Mouse (Mus musculus): ENCODE data around the gene Mlx. TPM values are rescaled to one million over a fixed set of nuclear protein-coding genes. Genes with fewer than 3 reads are reported as not detected.

The Mlx gene
- polyA plus RNA-seq, 1 experiment = 22.4 TPM

DNA sequence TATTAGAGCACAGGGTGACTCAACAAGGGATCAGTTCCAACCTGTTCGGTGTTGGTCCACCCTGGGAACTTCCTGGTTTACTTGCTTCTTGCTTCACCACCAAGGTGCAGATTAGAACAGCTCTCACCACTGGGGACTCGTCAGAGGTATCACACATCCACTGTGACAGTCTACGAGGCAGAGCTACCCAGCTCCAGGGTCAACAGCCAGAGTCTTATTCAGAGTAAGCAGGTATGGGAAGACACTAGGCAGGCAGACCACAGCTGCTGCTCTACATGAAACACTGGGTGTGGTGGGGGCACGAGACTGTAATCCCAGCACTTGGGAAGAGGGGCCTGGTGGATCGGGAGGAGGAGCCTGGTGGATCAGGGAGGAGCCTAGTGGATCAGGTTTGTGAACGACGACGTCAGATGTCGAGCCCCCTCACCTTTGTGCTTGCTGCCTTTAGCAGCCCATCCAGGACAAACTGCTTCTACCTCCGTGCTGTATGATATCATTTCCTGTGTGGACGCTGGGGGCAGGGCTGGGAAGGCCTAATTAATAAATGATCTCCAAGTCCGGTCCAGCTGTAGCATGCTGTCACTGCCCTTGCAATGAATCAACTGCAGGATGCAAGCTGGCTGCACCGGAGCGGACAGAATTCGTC, 51.6 kb downstream of the Mlx start:
- TF ChIP-seq GATA1 (IDR thresholded peaks at IDR 0.05; ENCODE audit: low read length) = no peak

- no peak for TF ChIP-seq GATA1 (IDR thresholded peaks at IDR 0.05; ENCODE audit: low read length)
These were observed 53.2 kb downstream of the Mlx start for GRCm38 (mm10) chr11:101140164-101140819.

- no peak for TF ChIP-seq GATA1 (IDR thresholded peaks at IDR 0.05; ENCODE audit: low read length)
These were observed 54.0 kb downstream of the Mlx start for GRCm38 (mm10) chr11:101141088-101141487.

Other genes with a start within 250 kb of the Mlx start
- 31.6 and 31.7 TPM in 2 replicates for gene Stat5b, start 236.6 kb upstream of the Mlx start, polyA plus RNA-seq (2012)
- 23.3 and 27.0 TPM in 2 replicates for gene Stat5a, start 227.9 kb upstream of the Mlx start, polyA plus RNA-seq (2012)
- gene Stat3, start 147.7 kb upstream of the Mlx start, polyA plus RNA-seq (2012) = 10.6 and 22.4 TPM in 2 replicates
- gene Cavin1, start 116.4 kb upstream of the Mlx start, polyA plus RNA-seq (2012) = 0.93 and 1.4 TPM in 2 replicates
- 50.3 and 55.2 TPM in 2 replicates for gene Atp6v0a1, start 77.8 kb upstream of the Mlx start, polyA plus RNA-seq (2012)
- gene Naglu, start 17.3 kb upstream of the Mlx start, polyA plus RNA-seq (2012) = 3.7 and 8.6 TPM in 2 replicates
- gene Hsd17b1, start 8.9 kb upstream of the Mlx start, polyA plus RNA-seq (2012) = 0.06 and 0.09 TPM in 2 replicates
- 39.5 and 44.5 TPM in 2 replicates for gene Coasy, start 4.7 kb upstream of the Mlx start, polyA plus RNA-seq (2012)
- 27.1 and 30.8 TPM in 2 replicates for gene Psmc3ip, start 8.2 kb downstream of the Mlx start, polyA plus RNA-seq (2012)
- 11.0 and 12.6 TPM in 2 replicates for gene Retreg3, start 32.6 kb downstream of the Mlx start, polyA plus RNA-seq (2012)
- gene Tubg1, start 32.7 kb downstream of the Mlx start, polyA plus RNA-seq (2012) = 107 and 114 TPM in 2 replicates
- gene Tubg2, start 68.6 kb downstream of the Mlx start, polyA plus RNA-seq (2012) = not detected in 2 replicates
- 0.01 and 0.02 TPM in 2 replicates for gene Cntnap1, start 83.2 kb downstream of the Mlx start, polyA plus RNA-seq (2012)
- 2.3 and 2.8 TPM in 2 replicates for gene Plekhh3, start 84.1 kb downstream of the Mlx start, polyA plus RNA-seq (2012)
- gene Ccr10, start 88.2 kb downstream of the Mlx start, polyA plus RNA-seq (2012) = not detected in 2 replicates
- gene Ezh1, start 139.2 kb downstream of the Mlx start, polyA plus RNA-seq (2012) = 1.3 and 3.6 TPM in 2 replicates
- 0.08 TPM in 1 of 2 replicates, not detected in the other for gene Ramp2, start 158.8 kb downstream of the Mlx start, polyA plus RNA-seq (2012)
- 122 and 174 TPM in 2 replicates for gene Vps25, start 166.4 kb downstream of the Mlx start, polyA plus RNA-seq (2012)
- gene Wnk4, start 173.3 kb downstream of the Mlx start, polyA plus RNA-seq (2012) = 60.9 and 68.4 TPM in 2 replicates
- 0.06 TPM in 2 replicates for gene Cntd1, start 191.7 kb downstream of the Mlx start, polyA plus RNA-seq (2012)
- gene Coa3, start 191.8 kb downstream of the Mlx start, polyA plus RNA-seq (2012) = 23.1 and 57.7 TPM in 2 replicates
- 127 and 150 TPM in 2 replicates for gene Becn1, start 215.0 kb downstream of the Mlx start, polyA plus RNA-seq (2012)
- 79.5 and 97.2 TPM in 2 replicates for gene Psme3, start 228.9 kb downstream of the Mlx start, polyA plus RNA-seq (2012)
- gene Aoc2, start 237.8 kb downstream of the Mlx start, polyA plus RNA-seq (2012) = 6.2 and 8.6 TPM in 2 replicates
- gene Aoc3, start 243.3 kb downstream of the Mlx start, polyA plus RNA-seq (2012) = 0.05 TPM in 1 of 2 replicates, not detected in the other